Mouse (Mus musculus): ENCODE data around the gene Strada.

DNA sequence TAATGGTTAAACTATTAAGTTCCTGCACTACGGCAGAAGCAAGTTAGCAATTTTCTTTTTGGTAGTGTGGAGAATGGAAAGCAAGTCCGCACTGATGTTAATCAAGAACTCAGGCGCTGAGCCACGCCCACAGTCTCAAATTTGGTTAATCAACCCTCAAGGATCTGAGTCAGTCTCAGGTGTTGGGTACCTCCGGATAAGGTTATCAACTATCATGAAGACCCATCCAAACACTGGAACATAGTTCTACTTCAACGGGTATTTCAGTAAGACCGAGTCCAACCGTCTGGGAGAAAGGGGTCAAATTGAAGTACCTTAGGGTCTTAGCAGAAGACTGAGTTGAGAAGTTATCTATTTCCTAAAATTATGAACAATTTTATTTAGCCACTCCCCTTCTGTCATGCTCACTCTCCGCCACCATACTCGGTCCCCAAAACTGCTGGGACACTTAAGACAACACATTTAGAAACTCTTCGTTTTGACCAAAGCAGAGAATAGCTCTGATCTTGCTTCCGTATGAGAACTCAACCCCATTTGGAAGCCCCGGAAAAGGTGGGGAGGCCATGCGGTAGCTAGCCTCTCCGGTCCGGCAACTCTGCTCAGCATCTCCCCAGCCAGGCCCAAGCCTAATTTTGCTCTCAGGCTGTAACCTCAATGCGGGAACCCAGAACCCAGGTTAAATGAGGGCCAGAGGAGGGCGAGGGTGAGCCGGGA lies 9.2 kb downstream of the Strada start:
- TF ChIP-seq CTCF (IDR thresholded peaks at IDR 0.05; ENCODE audit: control insufficient read depth, insufficient read depth, insufficient read length) (no peak), MAX (IDR thresholded peaks at IDR 0.05) (no peak), USF1 (IDR thresholded peaks at IDR 0.05; ENCODE audit: low read depth) (no peak), CEBPB (IDR thresholded peaks at IDR 0.05; ENCODE audit: low read depth) (no peak), MYOG (IDR thresholded peaks at IDR 0.05; ENCODE audit: control insufficient read depth, extremely low read depth, insufficient read length) (no peak), MYOD1 (IDR thresholded peaks at IDR 0.05; ENCODE audit: control insufficient read depth, insufficient read length, low read depth) (no peak), FOSL1 (IDR thresholded peaks at IDR 0.05; ENCODE audit: insufficient read depth, low read length, poor library complexity, severe bottlenecking) (no peak)

Measured in C2C12 (cell line).